Mouse (Mus musculus) liver, postnatal 0 days (tissue): ENCODE measurements at regions not wholly inside any gene's neighbourhood (a gene's known extent, or its start where the extent isn't known, plus 50 kb on each side); places are given as distances from the start of the nearest gene placed in this dataset.

Experiments
- ATAC-seq: fragments of 200-750 bp; cut with Nextera tagmentation; 2 replicates; pipeline ENCODE4 v1.8.0; 2017; ENCODE audit warnings: mild to moderate bottlenecking, moderate library complexity
- DNase-seq: peaks from one replicate; pipeline ENCODE4 v3.0.0-alpha.2; 2016
- H3K27ac ChIP-seq: fragments of 300-500 bp; sonication (generic); 2 replicates; pipeline ENCODE4 v1.5.1; 2014; ENCODE audit warnings: antibody characterized with exemption, moderate library complexity, mild to moderate bottlenecking, low read depth
- H3K27me3 ChIP-seq: fragments of 300-500 bp; sonication (generic); 2 replicates; pipeline ENCODE4 v1.6.1; 2014; ENCODE audit warnings: low read length, control low read depth, mixed read lengths; ENCODE audit not compliant: insufficient read depth
- H3K36me3 ChIP-seq: fragments of 300-500 bp; sonication (generic); replicated peaks from 2 replicates; pipeline ENCODE4 v1.6.1; 2014; ENCODE audit warnings: mild to moderate bottlenecking, control low read depth, low read length, moderate library complexity, mixed read lengths; ENCODE audit not compliant: insufficient read depth
- H3K4me1 ChIP-seq: fragments of 300-500 bp; sonication (generic); 2 replicates; pipeline ENCODE4 v1.6.1; 2014; ENCODE audit warnings: antibody characterized with exemption, mild to moderate bottlenecking, control low read depth; ENCODE audit not compliant: insufficient read depth
- H3K4me2 ChIP-seq: fragments of 300-500 bp; sonication (generic); 2 replicates; pipeline ENCODE4 v1.6.1; 2014; ENCODE audit warnings: low read depth, mild to moderate bottlenecking, low read length, moderate library complexity, mixed read lengths
- H3K4me3 ChIP-seq: fragments of 300-500 bp; sonication (generic); 2 replicates; pipeline ENCODE4 v1.5.1; 2014; ENCODE audit warnings: low read depth, low read length
- H3K9ac ChIP-seq: fragments of 300-500 bp; sonication (generic); replicated peaks from 2 replicates; pipeline ENCODE4 v1.6.1; 2014; ENCODE audit warnings: mild to moderate bottlenecking, moderate library complexity
- H3K9me3 ChIP-seq: fragments of 300-500 bp; sonication (generic); 2 replicates; pipeline ENCODE4 v1.6.1; 2016; ENCODE audit warnings: mild to moderate bottlenecking, control low read depth, low read length, mixed read lengths
- CTCF ChIP-seq: sonication (generic); IDR thresholded peaks from 2 replicates; pipeline ENCODE4 v1.5.1; 2016; ENCODE audit warnings: antibody characterized with exemption, low read depth
- EP300 ChIP-seq: IDR thresholded peaks from 2 replicates; pipeline ENCODE4 v1.6.1; 2016; ENCODE audit warnings: antibody characterized with exemption, low read depth, mild to moderate bottlenecking
- WGBS: fragments of 180-500 bp; shearing (Covaris S2); extraction: QIAGEN DNeasy Blood & Tissue Kit; methylation state at CpG from one replicate; pipeline ENCODE4 v1.1.7; 2014; ENCODE audit not compliant: insufficient replicate concordance; 5-methylcytosine and 5-hydroxymethylcytosine counted together

DNA sequence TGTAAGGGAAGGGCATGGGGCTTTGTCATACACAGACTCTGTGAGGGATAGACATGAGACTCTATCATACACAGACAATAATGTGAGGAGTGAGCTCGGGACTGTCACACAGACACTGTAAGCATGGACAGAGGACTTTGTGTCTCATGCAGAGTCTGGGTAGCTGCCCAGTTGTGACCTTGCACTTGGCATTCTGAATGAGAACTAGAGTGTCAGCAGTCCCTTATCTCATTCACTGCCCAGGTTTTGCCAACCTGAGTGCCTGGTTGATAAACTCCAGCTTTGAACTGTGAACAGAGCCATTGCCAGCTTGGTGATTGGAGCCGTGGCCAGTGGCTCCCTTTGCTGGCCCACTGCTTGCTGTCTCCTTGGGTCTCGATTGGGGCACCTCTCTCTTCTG is 75.5 kb upstream of the Otos start:
- Histone ChIP-seq H3K36me3 (no peaks in the 10 kb centered on the region), H3K4me3 (no peak overlapping the region), H3K9ac (no peak overlapping the region), H3K4me1 (no peaks in the 10 kb centered on the region), H3K4me2 (no peak overlapping the region), H3K9me3 (no peaks in the 10 kb centered on the region), H3K27ac (no peak overlapping the region), H3K27me3 (no peaks in the 10 kb centered on the region)
- no peak for DNase-seq
- ATAC-seq = no peak
- TF ChIP-seq CTCF (no peak), EP300 (no peak)
- 66% methylated on average over 3 of the region's 3 CpGs for WGBS

DNA sequence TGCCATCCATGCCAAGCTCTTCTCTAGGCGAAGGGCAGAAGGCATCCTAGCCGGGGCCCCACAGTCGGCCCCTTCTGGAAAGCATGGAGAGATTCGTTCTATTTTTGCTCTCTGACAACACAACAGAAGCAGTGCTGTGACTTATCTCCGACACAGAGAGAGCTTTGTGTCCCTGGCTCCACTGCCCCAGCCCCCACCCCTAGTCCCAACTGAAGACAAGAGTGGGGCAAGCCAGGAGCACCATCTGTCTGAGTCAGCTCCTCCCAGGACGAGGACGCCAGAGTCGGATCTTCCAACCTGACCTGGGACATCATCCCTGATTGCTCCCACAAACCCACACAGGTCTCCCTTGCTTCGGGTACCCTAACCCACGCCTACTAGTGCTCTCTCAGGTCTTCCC is 71.9 kb upstream of the Otos start:
- Histone ChIP-seq H3K9ac (no peak overlapping the region), H3K36me3 (no peaks in the 10 kb centered on the region), H3K27me3 (no peaks in the 10 kb centered on the region), H3K4me1 (no peaks in the 10 kb centered on the region), H3K4me3 (no peak overlapping the region), H3K27ac (no peak overlapping the region), H3K9me3 (no peaks in the 10 kb centered on the region), H3K4me2 (no peak overlapping the region)
- TF ChIP-seq CTCF (no peak), EP300 (no peak)
- 65% methylated on average over 10 of the region's 10 CpGs for WGBS
- ATAC-seq (no peak), DNase-seq (no peak)

DNA sequence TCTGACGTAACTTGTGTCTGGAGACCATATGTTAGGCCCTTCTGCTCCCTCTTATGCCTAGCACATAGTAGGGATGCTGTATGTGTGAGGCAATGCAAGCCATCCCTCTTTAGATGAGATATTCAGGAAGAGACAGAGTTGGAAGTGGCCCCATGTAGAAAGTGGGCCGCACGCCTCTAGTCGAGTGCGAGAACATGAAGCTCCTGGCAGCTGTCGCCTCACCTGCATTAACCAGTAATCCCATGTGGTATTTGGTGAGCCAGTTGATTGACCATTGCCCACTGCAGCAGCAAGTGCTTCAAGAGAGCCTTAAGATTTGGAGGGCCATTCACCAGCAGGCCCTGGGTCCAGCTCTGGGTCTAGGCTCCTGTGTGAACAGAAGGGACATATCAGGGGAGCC is 71.2 kb upstream of the Otos start:
- H3K4me3 ChIP-seq = no peak overlapping the region
- 85% methylated on average over 6 of the region's 6 CpGs for WGBS
- no peaks in the 10 kb centered on the region for H3K9me3 ChIP-seq
- ATAC-seq (no peak), DNase-seq (no peak)
- H3K36me3 ChIP-seq = no peaks in the 10 kb centered on the region
- H3K27ac ChIP-seq = no peak overlapping the region
- H3K9ac ChIP-seq = no peak overlapping the region
- no peaks in the 10 kb centered on the region for H3K27me3 ChIP-seq
- H3K4me2 ChIP-seq = no peak overlapping the region
- TF ChIP-seq EP300 (no peak), CTCF (no peak)
- no peaks in the 10 kb centered on the region for H3K4me1 ChIP-seq

DNA sequence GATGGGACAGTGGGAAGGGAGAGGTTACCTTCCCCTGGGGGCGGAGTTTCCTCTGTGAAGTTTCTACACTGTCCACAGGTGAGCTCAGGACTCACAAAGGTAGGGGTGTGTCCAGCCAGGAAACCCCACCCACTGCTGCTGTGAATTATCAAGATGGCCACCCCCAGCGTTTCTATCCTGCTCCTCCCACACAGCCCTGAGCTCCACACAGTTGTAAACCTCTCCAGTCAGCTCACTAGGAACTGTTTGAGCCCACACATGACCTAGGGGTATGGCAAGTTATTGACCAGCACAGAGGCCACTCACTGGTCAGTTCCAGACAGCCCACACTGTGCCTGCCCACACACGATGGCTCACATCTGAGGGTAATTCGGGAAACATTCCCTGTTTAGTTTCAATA is 69.5 kb upstream of the Otos start:
- Histone ChIP-seq H3K4me3 (no peak overlapping the region), H3K9me3 (no peaks in the 10 kb centered on the region), H3K36me3 (no peaks in the 10 kb centered on the region), H3K4me1 (no peaks in the 10 kb centered on the region), H3K4me2 (no peak overlapping the region), H3K27me3 (no peaks in the 10 kb centered on the region), H3K27ac (no peak overlapping the region), H3K9ac (no peak overlapping the region)
- DNase-seq (no peak), ATAC-seq (peak; percentile 95)
- no peak for TF ChIP-seq EP300
- TF ChIP-seq CTCF = no peak
- 58% methylated on average over 4 of the region's 4 CpGs for WGBS

DNA sequence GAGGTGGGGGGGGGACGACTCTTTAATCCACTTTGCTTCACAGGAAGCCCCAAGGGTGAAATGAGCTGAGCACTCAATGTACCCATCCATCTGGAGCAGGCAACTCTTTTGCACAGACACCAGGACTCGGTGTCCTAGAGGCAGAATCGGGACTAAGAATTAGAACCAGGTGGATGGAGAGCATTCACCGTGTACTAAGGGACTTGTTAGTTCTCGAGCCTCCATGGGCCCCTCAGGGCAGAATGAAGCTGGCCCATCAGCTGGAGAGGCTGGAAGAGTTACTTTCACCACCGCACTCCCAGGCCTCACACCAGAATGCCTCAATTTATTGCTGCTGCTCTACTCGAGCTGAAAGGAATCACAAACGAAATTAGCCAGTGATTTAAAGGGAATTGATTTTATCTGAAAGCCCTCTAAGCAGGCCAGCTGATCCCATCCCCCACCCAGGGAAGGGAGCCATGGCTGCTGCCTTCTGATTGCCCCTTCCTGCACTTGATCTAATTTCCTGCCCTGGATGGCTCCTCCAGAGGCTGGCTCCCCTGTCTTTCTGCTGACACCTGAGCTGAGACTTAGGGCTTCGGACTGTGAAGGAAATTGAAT is 66.2 kb upstream of the Otos start:
- Histone ChIP-seq H3K4me2 (no peak overlapping the region), H3K4me3 (no peak overlapping the region), H3K9ac (no peak overlapping the region), H3K9me3 (no peaks in the 10 kb centered on the region), H3K27ac (no peak overlapping the region), H3K27me3 (no peaks in the 10 kb centered on the region), H3K36me3 (no peaks in the 10 kb centered on the region), H3K4me1 (no peaks in the 10 kb centered on the region)
- ATAC-seq (no peak), DNase-seq (no peak)
- 49% methylated on average over 9 of the region's 9 CpGs for WGBS
- no peak for TF ChIP-seq CTCF

DNA sequence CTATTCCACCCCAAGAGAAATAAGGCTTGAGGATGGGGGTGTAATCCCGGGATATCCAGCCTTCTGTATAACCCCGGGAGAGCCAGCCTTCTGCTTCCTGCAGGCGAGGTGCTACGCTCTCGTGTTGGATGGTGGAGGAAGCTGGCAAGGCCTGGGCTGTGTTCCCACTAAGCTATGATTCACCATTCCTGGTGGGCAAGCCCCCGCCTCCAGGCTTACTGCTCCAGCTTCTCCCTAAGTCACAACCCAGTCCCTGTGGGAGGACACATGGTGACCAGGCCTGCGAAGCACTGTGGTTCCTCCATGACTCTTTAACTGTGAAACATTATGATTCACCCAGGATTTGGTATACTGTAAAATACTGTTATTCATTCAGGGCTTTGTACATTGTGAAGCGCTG is 63.7 kb upstream of the Otos start:
- no peak for TF ChIP-seq CTCF
- no peak for TF ChIP-seq EP300
- Histone ChIP-seq H3K9me3 (no peaks in the 10 kb centered on the region), H3K4me1 (no peaks in the 10 kb centered on the region), H3K9ac (no peak overlapping the region), H3K4me3 (no peak overlapping the region), H3K36me3 (no peaks in the 10 kb centered on the region), H3K27ac (no peak overlapping the region), H3K4me2 (no peak overlapping the region), H3K27me3 (no peaks in the 10 kb centered on the region)
- WGBS = 72% methylated on average over 8 of the region's 8 CpGs
- DNase-seq (no peak), ATAC-seq (no peak)

DNA sequence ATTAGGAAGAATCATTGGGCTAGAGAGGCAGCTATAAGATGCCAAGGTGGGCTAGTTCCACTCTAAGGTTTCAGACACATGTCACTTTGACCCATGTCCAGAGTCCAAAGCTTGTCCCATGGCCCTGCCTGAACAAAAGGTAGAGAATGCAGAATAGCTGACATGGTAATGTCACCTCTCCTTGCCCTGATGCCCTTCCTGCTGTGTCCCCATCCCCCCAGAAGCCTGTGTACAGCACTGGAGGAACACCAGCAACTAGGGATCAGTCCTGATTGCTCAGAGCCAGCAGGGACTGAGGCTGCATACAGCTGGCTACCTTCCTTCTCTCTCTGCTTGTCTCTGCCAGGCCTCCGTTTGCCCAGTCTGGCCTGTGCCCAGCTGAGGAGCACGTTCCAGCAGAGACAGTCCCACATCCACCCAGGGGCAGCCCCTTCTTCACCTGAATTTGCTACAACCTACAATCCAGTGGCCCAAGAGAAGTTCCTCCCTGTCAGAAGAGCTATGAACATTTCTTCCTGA is 61.7 kb upstream of the Otos start:
- 89% methylated on average over 2 of the region's 2 CpGs for WGBS
- TF ChIP-seq EP300 (no peak), CTCF (no peak)
- H3K36me3 ChIP-seq = no peaks in the 10 kb centered on the region
- no peaks in the 10 kb centered on the region for H3K9me3 ChIP-seq
- no peak overlapping the region for H3K4me2 ChIP-seq
- ATAC-seq (no peak; the same call in 1 of the 2 replicates), DNase-seq (no peak)
- H3K27ac ChIP-seq = no peak overlapping the region
- H3K27me3 ChIP-seq = no peaks in the 10 kb centered on the region
- H3K4me3 ChIP-seq = no peak overlapping the region
- no peak overlapping the region for H3K9ac ChIP-seq
- H3K4me1 ChIP-seq = no peaks in the 10 kb centered on the region
